Mouse (Mus musculus): ENCODE results near the gene Pex10.

DNA sequence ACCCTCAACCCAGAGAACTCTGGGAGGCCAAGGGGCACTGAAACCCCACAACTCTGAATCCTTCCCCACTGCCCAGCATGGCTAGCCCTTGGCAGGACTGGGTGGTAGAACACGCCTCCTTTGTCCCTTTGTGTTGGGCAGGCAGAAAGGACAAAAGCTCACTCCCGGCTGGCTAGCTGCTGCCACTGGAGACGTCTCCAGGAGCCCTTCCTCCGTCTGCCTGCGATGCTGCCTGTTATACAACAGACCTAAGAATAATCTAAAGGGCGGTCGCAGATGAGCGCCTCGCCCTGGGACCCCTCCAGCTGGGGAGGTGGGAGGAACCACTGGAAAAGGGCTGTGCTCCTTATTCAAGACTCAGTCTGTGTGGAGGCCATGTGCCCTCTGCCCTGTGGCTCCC, 26.6 kb upstream of the Pex10 start:
- no peak for TF ChIP-seq CTCF (IDR thresholded peaks at IDR 0.05; ENCODE audit: extremely low read depth, insufficient read depth, low read length)
- peak; percentile 59; the same call in 1 of the 2 replicates for TF ChIP-seq POLR2A (IDR thresholded peaks at IDR 0.05; ENCODE audit: extremely low read depth, insufficient read depth, low read length)
